Mouse (Mus musculus) limb, embryonic 11.5 days (tissue): ENCODE results near the gene Cpxm2. TPM values are rescaled to one million over a fixed set of nuclear protein-coding genes. Genes with fewer than 3 reads are reported as not detected.

ENCODE experiments used
- ATAC-seq: fragments of 200-750 bp; cut with Nextera tagmentation; 2 replicates; pipeline ENCODE4 v1.8.0; 2017; ENCODE audit warnings: low read depth; ENCODE audit not compliant: insufficient number of reproducible peaks, low FRiP score, low TSS enrichment
- DNase-seq: peaks from one replicate; pipeline ENCODE4 v3.0.0-alpha.2; 2015; ENCODE audit warnings: low spot score
- H3K27ac ChIP-seq: fragments of 300-500 bp; sonication (generic); replicated peaks from 2 replicates; pipeline ENCODE4 v1.5.1; 2014; ENCODE audit warnings: low read depth, mild to moderate bottlenecking, low read length
- H3K27me3 ChIP-seq: fragments of 300-500 bp; sonication (generic); 2 replicates; pipeline ENCODE4 v1.6.1; 2014; ENCODE audit warnings: mild to moderate bottlenecking, low read length, mixed read lengths; ENCODE audit not compliant: control insufficient read depth, insufficient read depth
- H3K36me3 ChIP-seq: fragments of 300-500 bp; sonication (generic); 2 replicates; pipeline ENCODE4 v1.6.1; 2014; ENCODE audit warnings: mild to moderate bottlenecking, low read length, moderate library complexity, mixed read lengths; ENCODE audit not compliant: control insufficient read depth, insufficient read depth
- H3K4me1 ChIP-seq: fragments of 300-500 bp; sonication (generic); 2 replicates; pipeline ENCODE4 v1.6.1; 2014; ENCODE audit warnings: low read length, mixed read lengths; ENCODE audit not compliant: control insufficient read depth, insufficient read depth
- H3K4me2 ChIP-seq: fragments of 300-500 bp; sonication (generic); 2 replicates; pipeline ENCODE4 v1.6.1; 2014; ENCODE audit warnings: low read depth, mild to moderate bottlenecking, moderate library complexity; ENCODE audit not compliant: severe bottlenecking
- H3K4me3 ChIP-seq: fragments of 300-500 bp; sonication (generic); 2 replicates; pipeline ENCODE4 v1.5.1; 2014; ENCODE audit warnings: low read depth, low read length
- H3K9ac ChIP-seq: fragments of 300-500 bp; sonication (generic); 2 replicates; pipeline ENCODE4 v1.6.1; 2014; ENCODE audit warnings: mild to moderate bottlenecking, low read length
- H3K9me3 ChIP-seq: fragments of 300-500 bp; sonication (generic); 2 replicates; pipeline ENCODE4 v1.6.1; 2016; ENCODE audit warnings: low read length; ENCODE audit not compliant: control insufficient read depth
- WGBS: fragments of 180-500 bp; shearing (Covaris S2); extraction: QIAGEN DNeasy Blood & Tissue Kit; methylation state at CpG from one replicate; pipeline ENCODE4 v1.1.7; 2014; 5-methylcytosine and 5-hydroxymethylcytosine counted together
- polyA plus RNA-seq: library from polyadenylated mRNA; unstranded; fragments of >200 nt; fragmentation: Nextera tagmentation; extraction: Ambion mirVana; gene quantifications from 2 replicates; pipeline ENCODE4 v1.2.1, GENCODE M21; 2014

Gene Cpxm2
- polyA plus RNA-seq, 1 experiment from 2014 or later, result 1.9 TPM

DNA sequence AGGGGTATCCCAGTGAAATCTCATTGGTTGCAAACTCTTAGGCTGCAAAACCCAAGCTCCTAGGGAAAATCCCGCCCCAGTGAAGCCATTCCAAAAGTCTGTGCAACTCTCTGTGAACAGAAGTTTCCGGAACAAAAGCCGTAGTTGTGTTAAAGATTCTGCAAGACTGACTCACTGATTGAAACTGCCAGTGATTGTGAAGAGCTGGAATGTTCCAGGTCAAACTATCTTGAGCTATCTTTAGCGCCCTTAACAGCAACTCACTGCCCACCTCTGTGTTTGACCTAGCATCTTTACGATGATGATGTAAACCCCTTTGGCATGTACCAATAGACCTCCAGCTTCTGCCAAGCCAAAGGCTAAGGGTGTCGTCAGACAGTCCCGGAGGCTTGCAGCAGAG lies 31.3 kb downstream of the Cpxm2 start:
- WGBS, result 84% methylated on average over 7 of the region's 7 CpGs

DNA sequence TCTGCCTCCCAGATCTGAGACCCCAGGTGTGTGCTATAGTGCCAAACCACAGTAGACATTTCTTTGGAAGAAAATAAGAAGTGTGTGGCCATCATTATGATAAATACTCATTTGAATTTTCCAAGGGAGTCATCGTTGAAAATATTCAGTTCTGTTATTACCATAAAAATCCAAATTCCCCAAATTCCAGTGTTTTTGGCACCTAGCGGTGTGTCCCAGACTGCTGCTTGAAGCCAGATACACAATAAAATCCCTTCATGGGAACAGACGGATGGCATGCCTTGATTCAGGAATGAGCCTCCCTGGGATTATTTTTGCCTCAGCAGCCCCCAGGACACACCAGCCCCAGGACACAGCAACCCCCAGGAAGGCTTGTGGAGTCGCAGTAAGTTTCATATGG lies 34.7 kb downstream of the Cpxm2 start:
- no peak for ATAC-seq
- Histone ChIP-seq H3K4me1 (no peaks in the 10 kb centered on the region), H3K27me3 (no peaks in the 10 kb centered on the region), H3K27ac (no peak overlapping the region), H3K9ac (no peak overlapping the region), H3K4me3 (no peak overlapping the region), H3K9me3 (no peaks in the 10 kb centered on the region), H3K4me2 (no peak overlapping the region), H3K36me3 (no peaks in the 10 kb centered on the region)
- 87% methylated on average over 4 of the region's 4 CpGs for WGBS
- no peak for DNase-seq

More for the DNA sequence above, 31.3 kb downstream of the Cpxm2 start:
- Histone ChIP-seq H3K27ac (no peak overlapping the region), H3K9me3 (no peaks in the 10 kb centered on the region), H3K36me3 (no peaks in the 10 kb centered on the region), H3K4me3 (no peak overlapping the region), H3K9ac (no peak overlapping the region), H3K4me2 (no peak overlapping the region), H3K4me1 (no peaks in the 10 kb centered on the region), H3K27me3 (no peaks in the 10 kb centered on the region)
- DNase-seq, result no peak
- no peak for ATAC-seq

DNA sequence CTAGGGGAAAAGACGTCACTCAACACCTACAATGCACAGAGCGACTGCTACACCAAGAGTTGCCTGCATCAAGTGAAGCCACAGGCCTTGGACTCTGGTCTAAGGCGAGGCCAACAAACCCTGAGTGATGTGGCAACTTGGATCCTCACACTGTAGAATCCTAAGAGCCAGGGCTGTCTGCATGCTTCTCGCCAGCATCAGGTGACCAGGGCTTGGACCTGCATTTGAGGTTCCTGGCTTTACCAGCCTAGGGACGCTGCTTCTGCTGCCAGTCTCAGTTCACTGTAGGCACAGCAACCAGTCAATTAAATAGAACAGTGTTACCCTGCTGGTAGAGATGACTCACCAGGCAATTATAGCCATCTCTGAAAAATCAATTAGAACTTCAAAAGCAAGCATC lies 42.8 kb downstream of the Cpxm2 start:
- Histone ChIP-seq H3K4me2 (no peak overlapping the region), H3K4me3 (no peak overlapping the region), H3K27me3 (no peaks in the 10 kb centered on the region), H3K9me3 (no peaks in the 10 kb centered on the region), H3K27ac (no peak overlapping the region), H3K36me3 (no peaks in the 10 kb centered on the region), H3K4me1 (no peaks in the 10 kb centered on the region), H3K9ac (no peak overlapping the region)
- WGBS, result 73% methylated on average over 5 of the region's 5 CpGs
- no peak for ATAC-seq
- DNase-seq, result no peak

DNA sequence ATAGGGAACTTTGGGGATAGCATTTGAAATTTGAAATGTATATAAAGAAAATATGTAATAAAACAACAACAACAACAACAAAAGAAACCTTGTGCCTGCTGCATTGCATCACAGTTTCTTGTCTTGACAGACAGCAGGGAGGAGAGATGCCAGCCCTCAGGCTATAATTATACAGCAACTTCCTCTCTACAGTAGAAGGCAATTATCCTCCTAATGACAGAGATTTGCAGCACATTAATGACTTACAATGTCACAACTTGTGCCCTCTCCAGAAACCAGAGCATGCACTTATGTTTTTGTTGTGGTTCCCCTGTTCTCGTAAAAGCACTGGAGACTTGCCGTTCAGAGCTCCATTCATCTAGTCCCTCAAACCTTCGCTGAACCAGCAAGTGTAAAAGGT lies 44.2 kb downstream of the Cpxm2 start:
- H3K4me2 ChIP-seq, result no peak overlapping the region
- no peak overlapping the region for H3K4me3 ChIP-seq
- no peaks in the 10 kb centered on the region for H3K27me3 ChIP-seq
- H3K9ac ChIP-seq, result no peak overlapping the region
- H3K9me3 ChIP-seq, result no peaks in the 10 kb centered on the region
- DNase-seq, result no peak
- WGBS, result 59% methylated on average over 3 of the region's 3 CpGs
- no peaks in the 10 kb centered on the region for H3K36me3 ChIP-seq
- H3K27ac ChIP-seq, result no peak overlapping the region
- ATAC-seq, result no peak
- H3K4me1 ChIP-seq, result no peaks in the 10 kb centered on the region

DNA sequence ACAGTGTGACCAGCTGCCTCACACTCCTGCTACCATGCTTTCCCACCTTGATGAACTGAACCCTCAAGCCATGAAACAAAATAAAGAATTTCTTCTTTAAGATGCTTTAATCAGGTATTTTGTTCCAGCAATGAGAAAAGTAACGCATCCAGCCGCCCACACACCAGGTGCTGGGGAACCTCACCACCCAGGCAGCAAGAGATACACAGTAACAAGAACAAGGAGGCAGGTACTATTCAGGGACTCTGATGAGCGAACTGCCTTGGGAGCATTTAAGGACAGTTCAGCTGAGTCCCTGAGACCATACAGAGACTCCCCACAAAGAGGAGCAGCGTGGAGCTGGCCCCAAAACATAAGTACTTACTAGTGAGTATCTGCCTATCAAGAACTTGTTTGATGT lies 47.6 kb downstream of the Cpxm2 start:
- DNase-seq, result no peak
- no peak for ATAC-seq
- no peak overlapping the region for H3K4me2 ChIP-seq
- H3K4me1 ChIP-seq, result no peaks in the 10 kb centered on the region
- H3K9ac ChIP-seq, result no peak overlapping the region
- H3K4me3 ChIP-seq, result no peak overlapping the region
- 85% methylated on average over 4 of the region's 4 CpGs for WGBS
- no peaks in the 10 kb centered on the region for H3K36me3 ChIP-seq
- H3K27ac ChIP-seq, result no peak overlapping the region
- no peaks in the 10 kb centered on the region for H3K9me3 ChIP-seq
- H3K27me3 ChIP-seq, result no peaks in the 10 kb centered on the region

DNA sequence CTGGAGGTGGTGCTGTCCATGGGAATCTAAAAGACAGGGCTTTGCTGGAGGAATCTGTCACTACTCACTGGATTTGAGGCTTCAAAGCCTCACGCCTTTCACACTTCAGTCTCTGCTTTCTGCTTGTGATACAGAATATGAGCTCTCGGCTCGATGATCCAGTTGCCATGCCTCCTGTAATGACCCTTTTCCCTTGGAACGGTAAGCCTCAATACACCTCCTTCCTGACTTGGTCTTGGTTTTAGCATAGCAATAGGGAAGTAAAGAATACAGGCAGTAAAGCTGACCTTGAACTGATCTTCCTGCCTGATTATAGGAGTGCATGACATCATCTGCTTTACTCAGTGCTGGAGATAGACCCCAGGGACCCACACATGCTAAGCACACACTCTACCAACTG lies 49.2 kb downstream of the Cpxm2 start:
- 81% methylated on average over 4 of the region's 4 CpGs for WGBS
- no peak for ATAC-seq

DNA sequence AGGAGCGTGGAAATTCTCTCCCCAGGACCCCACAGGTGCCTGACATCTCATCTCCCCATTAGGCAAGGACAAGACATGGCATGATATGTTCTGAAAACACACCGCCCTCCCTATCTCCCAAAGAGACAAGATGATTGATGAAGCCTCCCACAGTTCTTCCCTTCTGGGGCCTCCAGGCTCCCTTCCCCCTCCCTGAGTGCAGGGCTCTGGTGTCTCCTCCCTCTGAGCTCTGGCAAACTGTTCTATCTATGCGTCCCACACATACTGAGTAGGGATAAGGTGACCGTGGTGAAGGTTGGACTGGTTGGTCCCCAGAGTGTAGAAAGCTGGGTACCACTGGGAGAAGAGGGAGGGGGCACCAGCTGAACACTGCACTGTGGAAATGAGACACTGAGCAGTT lies 56.1 kb downstream of the Cpxm2 start:
- Histone ChIP-seq H3K4me1 (no peaks in the 10 kb centered on the region), H3K4me3 (no peak overlapping the region), H3K36me3 (no peaks in the 10 kb centered on the region), H3K4me2 (no peak overlapping the region), H3K9me3 (no peaks in the 10 kb centered on the region), H3K27me3 (no peaks in the 10 kb centered on the region), H3K9ac (no peak overlapping the region), H3K27ac (no peak overlapping the region)
- no peak for ATAC-seq
- no peak for DNase-seq
- 74% methylated on average over 4 of the region's 4 CpGs for WGBS

More for the DNA sequence above, 49.2 kb downstream of the Cpxm2 start:
- Histone ChIP-seq H3K4me2 (no peak overlapping the region), H3K4me3 (no peak overlapping the region), H3K36me3 (no peaks in the 10 kb centered on the region), H3K4me1 (no peaks in the 10 kb centered on the region), H3K27me3 (no peaks in the 10 kb centered on the region), H3K9ac (no peak overlapping the region), H3K9me3 (no peaks in the 10 kb centered on the region), H3K27ac (no peak overlapping the region)
- no peak for DNase-seq

DNA sequence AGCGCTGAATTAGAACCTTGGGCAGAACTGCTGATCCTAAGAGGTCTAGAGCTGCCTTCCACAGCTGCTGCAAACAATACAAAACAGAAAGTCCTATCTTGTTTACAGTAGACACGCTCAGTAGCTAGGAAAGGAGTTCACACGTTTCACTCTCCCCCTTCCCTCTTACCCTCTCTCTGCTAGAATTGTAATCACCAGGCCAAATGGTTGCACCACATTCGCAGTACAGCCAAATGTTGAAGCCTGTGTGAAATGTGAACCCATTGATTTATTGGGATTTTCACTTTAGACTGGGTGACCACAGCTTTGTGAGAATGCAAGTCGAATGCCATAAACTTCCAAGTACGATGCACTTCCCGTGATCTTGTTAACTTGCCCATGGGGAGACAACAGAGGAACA lies 59.9 kb downstream of the Cpxm2 start:
- no peak for ATAC-seq
- no peak for DNase-seq
- 43% methylated on average over 7 of the region's 7 CpGs for WGBS
- no peak overlapping the region for H3K4me2 ChIP-seq
- no peaks in the 10 kb centered on the region for H3K36me3 ChIP-seq
- no peak overlapping the region for H3K27ac ChIP-seq
- no peaks in the 10 kb centered on the region for H3K27me3 ChIP-seq
- no peak overlapping the region for H3K4me3 ChIP-seq
- H3K4me1 ChIP-seq, result no peaks in the 10 kb centered on the region
- H3K9me3 ChIP-seq, result no peaks in the 10 kb centered on the region
- H3K9ac ChIP-seq, result no peak overlapping the region

DNA sequence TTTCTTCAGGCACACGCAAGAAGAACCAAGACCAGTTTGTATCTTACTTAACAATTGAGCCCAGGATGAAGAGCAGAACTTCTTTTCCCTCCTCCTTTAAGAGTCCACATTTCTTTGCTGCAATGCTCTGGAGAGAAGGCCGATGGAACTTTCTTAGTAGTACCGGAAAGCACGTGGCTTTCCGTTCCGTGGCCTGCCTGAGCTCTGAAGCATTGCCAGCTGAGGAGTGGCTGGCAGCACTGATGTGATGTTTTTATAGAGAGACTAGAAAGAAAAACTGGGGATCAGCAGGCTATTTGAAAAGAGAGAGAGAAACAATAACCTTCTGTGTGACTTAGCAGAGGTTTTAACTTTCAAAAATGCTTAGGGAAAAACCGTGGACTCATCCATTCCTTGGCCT lies 63.0 kb downstream of the Cpxm2 start:
- no peak for DNase-seq
- no peaks in the 10 kb centered on the region for H3K9me3 ChIP-seq
- no peak overlapping the region for H3K4me2 ChIP-seq
- no peak for ATAC-seq
- no peaks in the 10 kb centered on the region for H3K36me3 ChIP-seq
- no peaks in the 10 kb centered on the region for H3K27me3 ChIP-seq
- 94% methylated on average over 7 of the region's 7 CpGs for WGBS
- H3K4me3 ChIP-seq, result no peak overlapping the region
- H3K27ac ChIP-seq, result no peak overlapping the region
- H3K4me1 ChIP-seq, result no peaks in the 10 kb centered on the region
- H3K9ac ChIP-seq, result no peak overlapping the region
